Mouse (Mus musculus): ENCODE data around the gene Hcn3. TPM values are rescaled to one million over a fixed set of nuclear protein-coding genes. Genes with fewer than 3 reads are reported as not detected.
"Not testable (repeated sequence)": the region's sequence is repeated elsewhere in the genome, so short reads cannot be mapped to it uniquely, and the experiment has no call there.

Hcn3 gene
- polyA plus RNA-seq, 1 experiment, result 14.5 TPM

DNA sequence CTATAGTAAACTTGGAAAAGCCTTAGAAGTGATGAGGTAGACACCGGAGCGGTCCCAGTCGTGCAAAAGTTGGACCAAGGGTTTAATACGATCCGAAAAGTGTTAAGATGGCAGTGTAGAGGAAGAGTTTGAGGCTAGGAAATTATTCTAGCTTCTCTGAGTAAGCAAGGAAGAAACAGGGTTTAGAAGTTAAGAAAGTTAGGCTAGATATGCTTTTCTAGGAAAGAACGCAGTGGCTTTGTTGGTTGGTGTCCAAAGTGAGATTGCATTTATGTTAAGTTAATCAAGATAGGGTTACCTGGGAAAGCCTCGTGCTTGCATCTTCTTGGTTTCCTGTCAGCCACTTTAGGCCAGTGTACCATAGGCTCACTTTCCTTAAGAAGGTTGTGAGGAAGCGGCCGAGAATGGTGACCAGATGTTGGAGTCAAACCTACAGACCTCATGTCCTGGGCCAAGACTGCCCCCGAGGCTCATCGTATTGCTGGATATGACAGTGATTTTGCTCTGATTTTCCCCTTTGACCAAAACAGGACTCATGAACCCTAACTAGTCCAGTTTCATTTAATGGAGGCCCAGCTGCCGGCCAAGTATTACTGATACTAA, 5.4 kb upstream of the Hcn3 start:
- peak overlapping the region; percentile 98 for H3K4me3 ChIP-seq (ENCODE audit: insufficient read depth, low read length)
- peaks cover 11% of the 10 kb centered on the region for H3K4me1 ChIP-seq (ENCODE audit: control insufficient read depth, insufficient read depth, low read length)
- peak overlapping the region; percentile 87; the same call in 1 of the 2 replicates for H3K27ac ChIP-seq (ENCODE audit: insufficient read depth, low read length)
- no peak for TF ChIP-seq POLR2A (IDR thresholded peaks at IDR 0.05; ENCODE audit: extremely low read depth, insufficient read depth, low read length)
- no peak for TF ChIP-seq CTCF (IDR thresholded peaks at IDR 0.05; ENCODE audit: extremely low read depth, insufficient read depth, low read length)

DNA sequence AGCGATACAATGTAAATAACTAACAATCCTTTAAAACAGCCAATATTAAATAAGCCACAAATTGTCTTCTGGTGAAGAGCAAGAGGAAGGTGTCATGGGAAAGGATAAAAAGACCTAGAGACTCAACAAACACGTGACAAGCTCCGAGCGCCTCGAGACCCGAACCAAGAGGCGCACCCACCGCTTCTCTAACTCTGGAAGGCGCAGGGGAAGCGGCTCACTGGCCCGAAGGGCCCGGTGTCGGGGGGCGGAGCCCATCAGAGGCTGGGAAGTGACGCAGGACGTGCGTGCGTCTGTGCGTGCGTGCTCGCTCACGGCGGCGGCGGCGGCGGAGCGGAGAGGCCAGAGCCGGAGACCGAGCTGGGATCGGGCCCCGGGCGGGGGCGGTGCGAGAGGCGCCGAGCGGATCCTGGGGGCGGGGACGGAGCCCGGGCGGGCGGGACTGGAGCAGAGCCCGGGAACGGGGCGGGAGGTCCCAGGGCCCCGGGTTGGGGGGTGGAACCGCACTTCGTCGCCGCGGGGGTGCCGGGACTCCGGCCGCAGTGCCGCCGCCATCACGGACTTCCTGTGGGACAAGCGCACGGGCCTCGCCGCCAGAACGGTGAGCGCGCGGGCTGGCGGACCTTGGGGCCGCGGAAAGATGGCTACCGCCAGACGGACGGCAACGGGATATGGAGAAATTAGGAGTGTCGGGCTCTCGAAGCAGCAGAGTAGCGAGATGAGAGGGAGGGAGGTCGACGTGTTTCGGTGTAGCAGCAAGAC, 4.7 kb upstream of the Hcn3 start, which contains the start of gene Clk2:
Gene Clk2, plus strand, starts transcription at position 290 of the 762 bp plus-strand sequence.
- Histone ChIP-seq H3K27ac (ENCODE audit: insufficient read depth, low read length) (peak within 1 kb of the TSS; percentile 89), H3K4me3 (ENCODE audit: insufficient read depth, low read length) (peak within 1 kb of the TSS; percentile 98), H3K4me1 (ENCODE audit: control insufficient read depth, insufficient read depth, low read length) (peaks cover 11% of the 10 kb centered on the region)
- no peak for TF ChIP-seq CTCF (IDR thresholded peaks at IDR 0.05; ENCODE audit: extremely low read depth, insufficient read depth, low read length)
- peak; percentile 87 for TF ChIP-seq POLR2A (IDR thresholded peaks at IDR 0.05; ENCODE audit: extremely low read depth, insufficient read depth, low read length)

DNA sequence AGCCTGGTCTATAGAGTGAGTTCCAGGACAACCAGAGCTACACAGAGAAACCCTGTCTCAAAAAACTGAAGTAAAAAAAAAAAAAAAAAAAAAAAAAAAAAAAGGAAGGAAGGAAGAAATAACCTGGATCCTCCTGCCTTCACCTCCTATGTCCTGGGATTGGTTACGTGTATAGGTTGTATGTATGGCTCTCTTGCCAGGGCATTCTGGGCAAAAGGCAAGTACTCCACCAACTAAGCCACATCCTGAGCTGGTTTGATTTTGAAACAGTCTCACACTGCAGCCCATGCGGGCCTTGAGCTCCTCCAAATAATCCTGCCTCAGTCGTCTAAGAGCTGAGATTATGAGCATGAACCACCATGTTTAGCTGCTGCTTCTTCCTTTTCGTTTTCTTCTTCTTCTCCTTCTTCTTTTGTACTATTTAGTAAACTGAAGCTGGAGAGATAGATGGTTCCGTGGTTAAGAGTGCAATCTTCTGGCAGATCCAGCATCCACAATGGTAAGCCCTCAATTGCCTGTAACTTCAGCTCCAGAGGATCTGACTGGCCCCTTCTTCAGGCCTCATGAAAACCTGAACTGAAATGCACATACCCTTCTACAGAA, 3.7 kb upstream of the Hcn3 start:
- Histone ChIP-seq H3K4me1 (ENCODE audit: control insufficient read depth, insufficient read depth, low read length) (peaks cover 11% of the 10 kb centered on the region), H3K4me3 (ENCODE audit: insufficient read depth, low read length) (no peak overlapping the region; the same call in 1 of the 2 replicates), H3K27ac (ENCODE audit: insufficient read depth, low read length) (no peak overlapping the region)
- no peak for TF ChIP-seq CTCF (IDR thresholded peaks at IDR 0.05; ENCODE audit: extremely low read depth, insufficient read depth, low read length)

DNA sequence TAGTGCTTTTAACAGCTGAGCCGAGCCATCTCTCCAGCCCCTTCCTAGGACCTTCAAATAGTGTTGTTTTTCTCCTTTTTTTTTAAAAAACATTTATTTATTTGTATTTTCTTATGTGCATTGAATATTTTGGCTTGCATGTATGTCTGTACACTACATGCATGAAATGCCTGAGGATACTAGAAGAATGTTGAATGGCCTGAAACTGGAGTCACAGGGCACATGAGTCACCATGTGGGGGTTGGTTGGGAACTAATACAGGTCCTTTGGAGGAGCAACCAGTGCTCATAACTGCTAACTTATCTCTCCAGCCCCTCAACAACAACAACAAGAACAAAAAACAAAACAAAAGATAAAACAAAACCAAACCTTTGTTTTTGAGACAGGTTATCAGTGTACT, 3.1 kb upstream of the Hcn3 start:
- Histone ChIP-seq H3K4me1 (ENCODE audit: control insufficient read depth, insufficient read depth, low read length) (peaks cover 13% of the 10 kb centered on the region), H3K27ac (ENCODE audit: insufficient read depth, low read length) (no peak overlapping the region), H3K4me3 (ENCODE audit: insufficient read depth, low read length) (no peak overlapping the region)
- TF ChIP-seq CTCF (IDR thresholded peaks at IDR 0.05; ENCODE audit: extremely low read depth, insufficient read depth, low read length) (no peak), POLR2A (IDR thresholded peaks at IDR 0.05; ENCODE audit: extremely low read depth, insufficient read depth, low read length) (no peak)

DNA sequence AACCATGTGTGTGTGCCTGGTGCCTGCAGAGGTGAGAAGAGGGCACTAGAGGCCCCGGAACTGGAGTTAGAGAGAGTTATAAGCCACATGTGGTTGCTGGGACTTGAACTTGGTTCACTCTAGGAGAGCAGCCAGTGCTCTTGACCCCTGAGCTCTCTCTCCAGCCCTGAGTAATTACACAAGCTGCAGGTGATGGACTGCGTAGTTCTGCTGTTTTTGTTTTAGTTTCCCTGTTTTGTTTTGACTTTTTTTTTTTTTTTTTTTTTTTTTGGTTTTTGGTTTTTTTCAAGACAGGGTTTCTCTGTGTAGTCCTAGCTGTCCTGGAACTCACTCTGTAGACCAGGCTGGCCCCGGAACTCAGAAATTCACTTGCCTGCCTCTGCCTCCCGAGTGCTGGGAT, 1.8 kb upstream of the Hcn3 start:
- no peak overlapping the region for H3K27ac ChIP-seq (ENCODE audit: insufficient read depth, low read length)
- H3K4me1 ChIP-seq (ENCODE audit: control insufficient read depth, insufficient read depth, low read length), result peaks cover 14% of the 10 kb centered on the region
- TF ChIP-seq POLR2A (IDR thresholded peaks at IDR 0.05; ENCODE audit: extremely low read depth, insufficient read depth, low read length) (no peak), CTCF (IDR thresholded peaks at IDR 0.05; ENCODE audit: extremely low read depth, insufficient read depth, low read length) (no peak)
- no peak overlapping the region for H3K4me3 ChIP-seq (ENCODE audit: insufficient read depth, low read length)

DNA sequence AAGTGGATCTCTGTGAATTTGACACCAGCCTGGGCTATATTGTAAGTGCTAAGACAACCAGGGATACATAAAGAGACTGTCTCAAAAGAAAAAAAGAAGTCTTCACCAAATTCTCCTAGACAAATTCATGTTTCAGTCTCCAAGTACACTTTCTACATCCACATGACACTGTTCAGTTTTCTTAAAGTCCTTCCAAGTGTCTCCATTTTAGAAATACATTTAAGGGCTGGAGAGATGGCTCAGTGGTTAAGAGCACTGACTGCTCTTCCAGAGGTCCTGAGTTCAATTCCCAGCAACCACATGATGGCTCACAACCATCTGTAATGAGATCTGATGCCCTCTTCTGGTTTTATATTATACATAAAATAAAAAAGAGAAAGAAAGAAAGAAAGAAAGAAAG, 1.2 kb upstream of the Hcn3 start:
- H3K4me1 ChIP-seq (ENCODE audit: control insufficient read depth, insufficient read depth, low read length), result peaks cover 11% of the 10 kb centered on the region
- not testable (repeated sequence) for H3K4me3 ChIP-seq (ENCODE audit: insufficient read depth, low read length); H3K27ac ChIP-seq (ENCODE audit: insufficient read depth, low read length)

DNA sequence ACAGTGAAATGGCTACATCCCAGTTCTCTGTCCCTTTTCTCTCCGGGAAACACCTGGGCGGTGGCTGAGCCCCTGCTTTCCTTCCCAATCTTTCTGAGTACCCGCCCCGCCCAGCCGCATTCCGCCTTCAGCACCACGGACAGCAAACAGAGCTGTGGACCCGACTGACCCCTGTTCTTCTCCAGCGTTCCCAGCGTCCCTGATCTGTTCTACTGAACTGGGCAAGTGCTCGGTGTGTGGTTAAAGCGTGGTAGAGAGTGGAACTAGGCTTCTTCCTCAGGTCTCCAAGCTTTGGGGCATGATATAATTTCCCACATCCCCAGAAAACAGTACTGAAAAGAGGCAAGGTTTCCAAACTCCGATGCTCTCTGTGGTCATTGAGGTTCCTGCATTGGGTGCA, 785 bp downstream of the Hcn3 start:
- Histone ChIP-seq H3K27ac (ENCODE audit: insufficient read depth, low read length) (no peak overlapping the region), H3K4me3 (ENCODE audit: insufficient read depth, low read length) (peak overlapping the region; percentile 41)
- TF ChIP-seq POLR2A (IDR thresholded peaks at IDR 0.05; ENCODE audit: extremely low read depth, insufficient read depth, low read length) (no peak), CTCF (IDR thresholded peaks at IDR 0.05; ENCODE audit: extremely low read depth, insufficient read depth, low read length) (no peak)

DNA sequence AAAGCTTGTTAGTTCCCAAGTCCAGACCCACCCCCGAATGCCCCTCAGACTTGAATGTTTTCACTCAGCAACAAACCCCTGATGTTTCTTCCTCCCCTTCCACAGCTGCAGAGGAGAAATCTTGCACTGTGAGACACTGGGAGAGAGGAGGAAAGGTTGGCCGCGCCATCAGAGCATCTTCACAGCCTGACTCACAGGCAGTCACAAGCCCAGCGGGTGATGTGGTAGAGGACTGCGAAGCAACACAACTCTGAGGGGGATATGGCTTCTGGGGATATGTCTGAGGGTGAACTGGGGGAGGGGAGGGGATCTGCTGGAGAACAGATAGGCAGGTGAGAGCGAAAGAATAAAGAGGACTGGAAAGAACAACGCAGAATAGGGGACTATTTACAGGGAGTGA, 1.3 kb downstream of the Hcn3 start:
- Histone ChIP-seq H3K4me3 (ENCODE audit: insufficient read depth, low read length) (peak overlapping the region; percentile 41), H3K4me1 (ENCODE audit: control insufficient read depth, insufficient read depth, low read length) (peaks cover 3% of the 10 kb centered on the region), H3K27ac (ENCODE audit: insufficient read depth, low read length) (no peak overlapping the region)
- no peak for TF ChIP-seq CTCF (IDR thresholded peaks at IDR 0.05; ENCODE audit: extremely low read depth, insufficient read depth, low read length)
- 0 out of 2 replicates have a peak, but pooled peaks have one; percentile 8 for TF ChIP-seq POLR2A (IDR thresholded peaks at IDR 0.05; ENCODE audit: extremely low read depth, insufficient read depth, low read length)

More for the DNA sequence above, 785 bp downstream of the Hcn3 start:
- peaks cover 5% of the 10 kb centered on the region for H3K4me1 ChIP-seq (ENCODE audit: control insufficient read depth, insufficient read depth, low read length)

DNA sequence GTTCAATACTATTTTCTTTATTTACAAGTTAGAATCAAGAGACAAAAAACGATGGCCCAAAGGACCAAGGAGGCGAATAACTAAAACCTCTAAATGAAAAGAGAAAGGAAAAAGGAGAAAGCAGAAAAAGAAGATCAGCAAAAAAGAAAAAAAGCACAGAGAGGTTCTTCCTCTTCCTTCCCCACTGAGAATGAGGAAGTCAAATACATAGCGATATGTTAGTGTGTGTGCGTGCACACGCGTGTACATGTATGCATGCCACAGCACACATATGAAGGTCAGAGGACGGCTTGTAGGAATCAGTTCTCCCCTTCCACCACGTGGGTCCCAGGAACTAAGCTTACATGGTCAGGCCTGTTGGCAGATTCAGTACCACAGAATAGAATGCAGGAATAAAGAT, 3.0 kb downstream of the Hcn3 start:
- H3K27ac ChIP-seq (ENCODE audit: insufficient read depth, low read length), result no peak overlapping the region
- TF ChIP-seq CTCF (IDR thresholded peaks at IDR 0.05; ENCODE audit: extremely low read depth, insufficient read depth, low read length) (no peak), POLR2A (IDR thresholded peaks at IDR 0.05; ENCODE audit: extremely low read depth, insufficient read depth, low read length) (no peak)
- H3K4me3 ChIP-seq (ENCODE audit: insufficient read depth, low read length), result no peak overlapping the region
- peaks cover 3% of the 10 kb centered on the region; the same call in 1 of the 2 replicates for H3K4me1 ChIP-seq (ENCODE audit: control insufficient read depth, insufficient read depth, low read length)
